Mouse (Mus musculus): ENCODE results near the gene Zbtb7b.

DNA sequence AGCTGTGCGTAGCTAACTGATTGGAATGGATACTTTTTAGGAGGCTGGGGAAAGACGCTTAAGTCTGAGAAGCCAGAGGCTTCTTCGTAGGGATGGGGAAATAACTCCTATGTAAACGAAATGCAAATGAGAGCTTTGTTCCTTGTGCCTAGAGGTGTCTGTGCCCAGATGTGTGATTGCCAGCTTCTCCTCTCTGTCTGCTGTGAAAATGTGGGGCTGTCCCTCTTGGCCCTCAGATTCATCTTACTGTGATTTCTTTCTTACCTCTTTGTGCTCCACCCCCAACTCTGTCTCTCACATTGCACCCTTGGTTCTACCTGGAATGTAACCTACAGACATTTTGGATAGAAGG lies 2.1 kb upstream of the Zbtb7b start:
- no peak for TF ChIP-seq CTCF (IDR thresholded peaks at IDR 0.05; ENCODE audit: borderline replicate concordance, control insufficient read depth, extremely low read depth, insufficient read depth, low read length, poor library complexity)
- TF ChIP-seq POLR2A (IDR thresholded peaks at IDR 0.05; ENCODE audit: control insufficient read depth, extremely low read depth, insufficient read depth, low read length, poor library complexity), result no peak

All from thymus, adult 2 months (tissue).